Mouse (Mus musculus): ENCODE results near the gene Fubp1.

- TF ChIP-seq POLR2A (IDR thresholded peaks at IDR 0.05; ENCODE audit: low read depth, low read length) (no peak), CTCF (IDR thresholded peaks at IDR 0.05; ENCODE audit: extremely low read depth, insufficient read length, insufficient replicate concordance, low read depth, low read length) (no peak)
These were observed 61.7 kb downstream of the Fubp1 start for GRCm38 (mm10) chr3:152271876-152272275.
